Mouse (Mus musculus) cortical plate, adult 2 months (tissue): ENCODE data around the gene Frmd4b.

Experiments
- CTCF ChIP-seq: fragments of 200-500 bp; IDR thresholded peaks from 2 replicates; pipeline ENCODE4 v1.5.1; 2011; ENCODE audit warnings: mild to moderate bottlenecking, control low read depth, low read length; ENCODE audit not compliant: insufficient read depth; ENCODE audit errors: extremely low read depth
- POLR2A ChIP-seq: fragments of 200-500 bp; IDR thresholded peaks from 2 replicates; pipeline ENCODE4 v1.6.1; 2011; ENCODE audit warnings: mild to moderate bottlenecking, low read length, control low read depth; ENCODE audit not compliant: insufficient read depth; ENCODE audit errors: extremely low read depth

GRCm38 (mm10) chr6:97312545-97312939 is 304.8 kb downstream of the Frmd4b start:
- TF ChIP-seq CTCF = no peak
- no peak for TF ChIP-seq POLR2A
